Mouse (Mus musculus) cerebellum, postnatal 4 days (tissue): ENCODE data around the gene Exoc6.
"Not testable (repeated sequence)": the region's sequence is repeated elsewhere in the genome, so short reads cannot be mapped to it uniquely, and the experiment has no call there.

Experiments used
- DNase-seq, 2 experiments: peaks; one replicate each; pipeline ENCODE4 v3.0.0; 2022; ENCODE audit warnings: low spot score in 2 of 2, mixed read lengths in 1 of 2

Gene Exoc6

DNA sequence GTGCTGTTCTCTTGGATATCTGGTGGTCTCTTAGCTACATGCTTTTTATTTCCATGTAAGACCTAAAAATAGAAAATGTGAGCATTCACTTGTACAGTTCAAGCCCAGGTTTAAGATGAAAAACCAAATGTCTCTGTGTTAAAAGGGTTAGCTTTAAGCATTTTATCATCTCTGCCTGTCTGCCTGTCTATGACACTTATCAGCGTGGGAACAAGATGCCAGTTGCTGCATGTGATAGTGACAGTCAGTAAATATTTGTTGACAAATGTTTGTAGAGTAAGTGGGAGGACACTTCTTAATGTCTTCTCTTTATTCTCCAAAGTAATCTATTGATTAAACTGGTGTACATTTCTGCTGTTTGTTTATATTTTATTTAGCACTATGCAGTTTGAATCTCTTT lies 12.5 kb upstream of the Exoc6 start:
- no peak for DNase-seq

DNA sequence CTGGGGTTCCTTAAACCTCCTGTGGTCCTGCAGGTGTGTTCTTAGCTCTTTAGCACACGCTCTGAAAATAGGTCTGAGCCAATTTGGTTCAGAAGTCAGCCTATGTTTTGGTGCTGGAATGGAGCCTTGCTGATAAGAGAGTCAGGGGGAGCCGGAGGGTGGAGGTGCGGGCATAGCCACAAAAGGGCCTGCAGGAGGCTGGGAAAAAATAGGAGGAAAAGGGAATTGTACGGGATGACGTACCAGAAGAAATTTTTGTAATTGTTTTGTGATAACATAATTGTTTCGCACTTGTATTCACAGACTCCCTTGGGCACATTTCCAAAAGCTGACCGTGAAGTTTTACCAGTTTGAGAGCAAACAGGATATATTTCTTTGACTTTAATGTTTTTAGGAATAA lies 10.0 kb upstream of the Exoc6 start:
- DNase-seq = no peak

DNA sequence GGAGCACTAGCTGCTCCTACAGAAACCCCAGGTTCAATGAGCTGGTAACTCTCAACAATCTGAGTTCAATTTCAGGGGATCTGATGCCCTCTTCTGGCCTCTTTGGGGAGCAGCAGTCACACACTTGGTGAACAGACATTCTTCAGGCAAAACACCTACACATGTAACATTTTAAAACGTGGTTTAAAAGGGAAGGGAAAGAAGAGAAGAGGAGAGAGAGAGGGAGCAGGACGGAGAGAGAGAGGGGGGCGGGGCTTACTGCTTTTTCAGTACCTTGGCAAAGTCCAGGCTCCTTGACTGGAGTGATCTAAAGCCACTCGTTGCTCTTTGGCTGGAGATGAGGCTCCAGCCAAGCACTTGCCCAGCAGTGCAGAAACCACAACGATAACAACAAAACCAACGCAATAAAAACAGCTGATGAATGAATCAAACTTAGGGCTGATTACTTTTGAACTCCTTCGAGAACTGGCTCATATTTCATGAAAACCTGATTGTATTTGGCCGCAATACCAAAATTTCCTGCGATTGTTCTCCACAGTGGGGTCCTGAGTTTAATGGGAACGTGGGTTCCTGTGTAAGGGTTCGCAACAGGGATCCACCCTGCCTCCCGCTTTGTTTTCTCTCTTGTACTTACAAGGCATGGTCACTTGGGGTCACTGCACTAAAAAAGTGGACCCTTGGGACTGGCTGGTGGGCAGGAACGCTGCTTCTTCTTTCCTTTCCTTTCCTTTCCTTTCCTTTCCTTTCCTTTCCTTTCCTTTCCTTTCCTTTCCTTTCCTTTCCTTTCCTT lies 6.5 kb upstream of the Exoc6 start:
- DNase-seq = no peak

DNA sequence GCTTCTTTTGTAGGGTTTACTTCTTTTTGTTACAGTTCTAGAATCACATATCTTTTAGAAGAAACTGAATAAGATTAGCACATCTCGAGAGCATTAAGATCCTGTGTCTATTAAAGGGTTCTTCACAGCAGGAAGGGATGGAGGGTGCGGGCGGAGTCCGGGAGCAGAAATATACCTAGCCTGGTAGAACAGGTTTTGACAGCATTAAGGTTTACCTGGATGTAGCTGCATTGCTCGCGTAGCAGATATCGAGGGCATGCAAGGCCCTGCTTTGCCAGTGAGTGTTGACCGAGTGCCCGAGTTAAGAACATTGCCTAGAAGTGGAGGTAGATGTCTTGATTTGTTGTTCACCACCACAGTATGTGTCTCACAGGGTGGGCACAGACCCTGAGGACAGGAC lies 5.7 kb upstream of the Exoc6 start:
- DNase-seq = no peak

DNA sequence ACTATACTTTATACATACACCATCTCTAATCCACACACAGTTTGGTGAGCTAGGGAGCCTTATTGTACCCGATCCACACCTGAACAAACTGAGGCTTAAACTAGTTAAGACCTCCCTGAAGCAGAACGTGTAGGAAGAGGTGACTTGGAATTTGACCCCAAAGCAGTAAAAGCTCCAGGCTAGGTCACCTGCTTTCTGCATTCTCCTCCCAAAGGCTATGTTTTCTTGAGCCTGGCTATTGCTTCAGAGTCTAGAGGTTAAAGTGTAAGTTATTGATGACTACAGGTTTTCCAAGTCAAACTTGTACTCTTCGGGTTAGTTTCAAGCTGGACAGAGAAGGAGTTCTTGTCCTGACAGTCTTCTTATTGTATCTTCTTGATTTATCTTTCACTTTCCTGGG lies 5.0 kb upstream of the Exoc6 start:
- no peak for DNase-seq

DNA sequence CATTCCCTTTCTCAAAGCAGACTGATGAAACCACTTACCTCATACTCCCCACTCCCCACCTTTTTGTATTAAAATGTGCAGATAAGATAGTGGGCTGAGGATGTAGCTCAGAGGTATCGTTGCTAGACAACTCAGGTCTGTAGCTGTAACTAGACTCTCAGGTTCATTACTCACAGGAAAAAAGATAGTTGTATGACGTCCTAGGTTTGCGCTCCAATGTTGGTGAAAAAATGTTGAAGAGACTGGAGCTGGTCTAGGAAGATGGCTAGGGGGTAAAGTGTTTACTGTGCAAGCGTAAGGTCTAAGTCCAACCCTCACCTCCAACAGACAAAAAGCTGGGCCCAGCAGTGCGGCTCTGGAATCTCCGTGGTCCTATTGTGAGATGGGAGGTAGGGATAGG lies 4.5 kb upstream of the Exoc6 start:
- no peak for DNase-seq

DNA sequence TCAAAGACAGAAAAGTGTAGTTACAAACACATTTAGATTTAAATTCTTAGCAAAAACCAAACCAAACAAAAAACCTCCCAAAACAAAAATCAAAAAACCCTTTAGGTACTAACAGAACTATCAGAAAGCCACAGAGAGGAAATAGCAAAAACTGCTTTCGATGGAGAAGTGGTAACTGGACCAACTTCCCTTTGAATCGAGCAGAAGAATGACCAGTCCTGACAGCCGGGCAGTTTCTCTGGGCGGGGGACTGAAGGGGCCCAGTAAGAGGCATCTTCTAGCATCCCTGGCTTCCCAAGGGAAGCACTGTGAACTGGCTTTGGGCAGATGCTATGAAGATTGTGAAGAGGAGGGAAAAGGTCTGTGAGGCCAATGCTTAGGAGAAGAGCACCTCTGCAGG lies 3.4 kb upstream of the Exoc6 start:
- no peak for DNase-seq

DNA sequence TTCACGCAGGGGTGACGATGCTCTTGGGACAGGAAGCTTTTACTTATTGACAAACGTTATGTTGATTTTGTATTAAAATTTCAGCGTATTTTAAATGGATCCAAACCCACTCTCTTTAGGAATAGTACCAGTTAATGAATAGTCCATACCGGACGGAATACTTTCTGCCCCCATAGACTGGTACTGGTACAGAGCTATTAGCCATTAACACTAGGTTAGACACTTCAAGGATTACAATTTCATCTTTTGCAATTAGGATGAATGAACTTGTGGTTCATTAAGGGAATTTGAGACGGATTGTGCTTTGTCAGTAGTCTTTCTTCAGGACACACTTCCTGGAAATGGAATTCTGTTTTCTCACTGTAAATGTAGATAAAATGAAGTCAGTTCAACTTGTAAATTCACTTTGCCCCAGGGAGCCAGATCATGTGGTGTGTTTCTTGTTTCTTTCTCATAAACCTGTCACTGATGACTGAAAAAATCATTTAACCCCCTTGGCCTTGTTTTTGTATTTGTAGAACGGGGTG lies 885 bp downstream of the Exoc6 start:
- DNase-seq = no peak

DNA sequence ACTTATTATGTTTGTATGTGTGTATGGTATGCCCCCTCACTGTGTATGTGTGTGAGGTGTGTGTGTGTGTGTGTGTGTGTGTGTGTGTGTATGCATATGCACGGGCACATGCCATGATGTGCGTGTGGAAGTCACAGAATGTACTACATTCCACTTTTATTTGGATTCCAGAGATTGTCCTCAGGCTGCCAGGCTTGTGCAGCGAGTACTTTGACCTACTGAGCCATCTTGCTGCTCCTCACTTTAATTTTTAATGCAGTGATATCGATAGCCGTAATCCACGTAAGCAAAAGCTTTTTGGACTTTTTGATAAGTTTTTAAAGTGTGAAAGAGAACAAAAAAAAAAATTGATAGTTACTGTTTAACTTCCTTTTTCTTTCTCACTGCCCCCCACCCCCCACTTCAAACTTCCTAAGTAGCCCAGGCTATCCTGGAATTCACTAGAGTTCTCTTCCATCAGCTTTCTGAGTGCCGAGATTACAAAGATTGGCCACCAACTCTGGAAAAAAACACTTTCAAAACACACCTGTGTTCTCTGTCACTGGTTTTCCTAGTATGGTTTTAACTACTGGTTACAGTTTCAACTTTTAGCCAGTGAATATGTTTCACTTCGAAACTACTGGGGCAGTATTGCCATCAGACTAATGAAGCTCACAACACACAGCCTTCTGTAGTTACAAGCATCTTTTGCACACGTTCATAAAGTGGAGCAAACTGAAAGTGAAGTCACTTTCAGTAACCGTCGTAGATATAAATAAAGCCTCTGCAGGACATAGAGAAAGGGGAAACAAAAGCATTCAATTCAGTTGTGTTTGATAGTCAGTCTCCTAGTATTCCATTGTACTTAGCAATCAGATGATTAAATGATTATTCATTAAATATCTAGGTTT lies 3.4 kb downstream of the Exoc6 start:
- DNase-seq = no peak

DNA sequence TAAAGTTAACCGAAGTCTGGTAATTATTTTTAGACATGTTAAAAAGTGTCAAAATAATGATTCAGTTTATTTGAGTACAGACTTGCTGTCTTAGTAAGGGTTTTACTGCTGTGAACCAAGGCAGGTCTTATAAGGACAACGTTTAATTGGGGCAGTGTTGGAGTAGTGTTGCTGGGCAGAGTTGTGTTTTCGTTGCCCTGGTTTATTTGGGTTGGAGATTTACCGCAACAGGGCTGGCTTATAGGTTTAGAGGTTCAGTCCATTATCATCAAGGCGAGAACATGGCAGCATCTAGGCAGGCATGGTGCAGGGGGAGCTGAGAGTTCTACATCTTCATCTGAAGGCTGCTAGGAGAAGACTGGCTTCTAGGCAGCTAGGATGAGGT lies 4.0 kb downstream of the Exoc6 start:
- not testable (repeated sequence) for DNase-seq

DNA sequence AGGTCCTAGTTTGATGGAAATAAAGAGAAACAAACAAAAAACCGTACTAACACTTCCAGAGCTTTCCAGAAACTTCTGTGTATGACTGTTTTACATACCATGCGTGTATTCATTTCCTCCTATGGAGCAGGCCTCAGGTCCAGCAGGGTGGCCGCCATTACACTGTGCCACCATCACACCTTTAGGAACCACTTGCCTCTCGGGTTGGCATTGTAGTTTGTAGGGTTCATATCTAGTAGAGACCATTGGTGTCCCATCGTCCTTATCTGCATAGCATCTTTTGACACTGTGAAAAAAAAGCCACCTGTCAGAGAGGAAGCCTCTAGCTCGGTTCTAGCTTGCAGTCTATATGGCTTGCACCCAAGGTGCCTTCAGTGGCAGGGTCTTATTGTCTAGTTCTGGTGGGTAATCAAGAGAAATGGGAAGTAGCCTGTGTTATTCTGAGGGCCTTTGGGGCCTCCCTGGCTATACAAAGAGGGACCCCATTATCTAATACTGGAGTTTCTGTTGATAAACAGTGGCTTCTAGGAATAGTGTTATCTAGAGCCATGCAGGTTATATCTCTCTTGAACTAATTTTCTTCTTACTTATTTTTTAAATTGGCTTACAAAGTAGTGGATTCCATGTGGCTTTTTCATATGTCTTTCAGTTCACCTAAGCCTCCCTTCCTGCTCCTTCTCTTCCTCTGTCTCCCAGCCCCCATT lies 5.8 kb downstream of the Exoc6 start:
- no peak for DNase-seq

DNA sequence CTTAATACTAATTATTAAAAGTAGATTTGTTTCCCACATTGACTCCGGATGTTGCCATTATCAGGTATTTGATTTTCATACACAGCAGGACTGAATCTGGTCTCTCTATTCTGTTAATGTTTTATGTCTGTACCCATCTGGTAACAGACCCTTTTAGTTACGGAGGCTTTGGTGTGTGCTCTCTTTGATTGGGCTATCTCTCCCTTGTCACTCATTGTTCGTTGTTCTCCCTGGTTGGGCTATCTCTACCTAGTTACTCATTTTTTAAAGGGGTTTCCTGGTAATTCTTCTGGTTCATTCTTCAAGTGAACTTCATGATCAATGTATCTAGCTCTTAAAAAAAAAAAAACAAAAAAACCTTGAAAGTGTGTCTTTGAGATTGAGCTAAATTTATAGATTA lies 7.7 kb downstream of the Exoc6 start:
- no peak for DNase-seq

DNA sequence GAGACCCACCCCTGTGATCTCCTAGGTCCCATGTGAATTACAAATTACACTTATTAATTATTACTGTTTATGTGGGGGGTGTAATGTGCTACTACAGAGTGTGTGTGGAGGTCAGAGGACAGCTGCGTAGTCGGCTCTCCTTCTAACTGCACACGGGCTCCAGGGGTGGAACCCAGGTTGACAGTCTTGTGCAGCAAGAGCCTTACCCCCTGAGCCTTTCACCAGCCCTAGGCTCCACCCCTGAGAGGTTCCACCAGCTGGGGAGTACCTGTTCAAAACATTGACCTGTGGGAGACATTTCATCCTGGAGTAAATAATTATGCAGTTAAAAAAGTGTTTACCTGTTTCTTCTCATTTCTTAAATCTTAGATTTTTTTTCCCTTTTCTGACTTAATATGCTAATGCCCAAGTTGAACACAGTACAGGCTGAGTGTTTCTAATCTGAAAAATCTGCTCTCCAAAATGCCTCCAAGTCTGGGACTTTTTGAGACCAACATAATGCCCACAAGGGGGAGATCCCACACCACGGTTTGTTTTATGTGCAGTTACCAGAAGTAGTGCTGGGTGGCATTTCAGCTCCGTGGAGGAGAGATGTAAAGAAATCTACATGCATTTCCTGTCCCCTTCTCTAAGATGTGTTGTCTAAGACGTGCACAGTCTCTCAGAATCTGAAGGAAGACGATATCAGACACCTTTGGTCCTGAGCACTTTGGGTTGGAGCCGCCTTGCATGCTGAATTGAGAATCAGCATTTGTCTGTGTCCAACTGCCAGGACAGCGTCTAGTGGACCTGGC lies 9.3 kb downstream of the Exoc6 start:
- peak in 1 of 2 experiments; percentile 16 for DNase-seq

DNA sequence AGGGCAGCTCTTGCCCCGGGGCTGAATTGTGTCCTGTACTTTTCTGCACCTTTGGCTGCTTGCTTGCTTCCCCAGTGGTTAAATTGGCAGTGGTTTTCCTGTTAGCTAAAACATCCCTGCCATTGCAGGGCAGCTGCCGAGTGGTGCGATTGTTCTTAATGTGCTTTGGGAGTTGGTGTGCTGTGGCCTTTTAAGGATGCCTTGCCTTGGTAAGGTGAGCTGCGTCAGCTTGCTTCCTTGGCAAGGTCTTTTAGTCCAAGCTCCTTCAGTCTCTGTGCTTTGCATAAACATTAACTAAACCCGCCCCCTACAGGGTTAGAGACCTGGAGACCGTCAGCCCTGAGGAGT lies 9.8 kb downstream of the Exoc6 start:
- no peak for DNase-seq

DNA sequence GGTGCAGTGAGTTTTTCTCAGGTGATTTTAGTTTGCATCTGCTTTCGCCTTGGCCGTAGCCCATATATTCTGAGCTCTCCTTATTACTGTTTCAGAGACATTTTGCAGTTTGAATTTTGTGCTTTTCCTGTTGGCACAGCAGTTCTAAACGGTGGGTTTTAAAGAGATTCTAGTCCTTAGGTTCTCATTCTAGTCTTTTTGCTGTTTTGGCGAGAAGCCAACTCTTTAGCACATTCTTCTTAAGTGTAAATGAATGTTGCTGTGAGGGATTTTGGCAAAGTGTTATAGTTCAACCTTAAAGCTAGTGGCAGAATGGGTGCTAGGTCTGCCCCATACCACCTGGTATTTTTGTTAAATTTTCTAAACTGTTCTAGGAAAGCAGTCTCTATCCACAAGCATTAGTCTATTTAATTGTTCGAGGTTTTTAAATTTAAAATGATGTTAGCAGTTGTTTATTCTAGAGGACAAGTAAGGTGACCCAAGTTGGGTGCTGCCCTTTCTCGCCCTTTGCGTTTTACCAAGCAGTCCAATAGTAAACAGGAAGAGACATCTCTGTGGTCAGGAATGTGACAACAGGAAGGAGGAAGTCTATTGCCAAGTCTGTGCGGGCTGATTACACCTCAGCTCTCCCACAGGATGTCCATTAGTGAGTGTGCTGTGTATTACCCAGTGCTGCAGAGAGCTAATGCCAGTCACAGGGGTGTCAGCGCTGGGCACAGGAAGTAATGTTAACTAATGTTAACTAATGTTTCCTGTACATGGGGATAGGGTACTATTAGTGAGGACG lies 11.1 kb downstream of the Exoc6 start:
- DNase-seq = no peak

DNA sequence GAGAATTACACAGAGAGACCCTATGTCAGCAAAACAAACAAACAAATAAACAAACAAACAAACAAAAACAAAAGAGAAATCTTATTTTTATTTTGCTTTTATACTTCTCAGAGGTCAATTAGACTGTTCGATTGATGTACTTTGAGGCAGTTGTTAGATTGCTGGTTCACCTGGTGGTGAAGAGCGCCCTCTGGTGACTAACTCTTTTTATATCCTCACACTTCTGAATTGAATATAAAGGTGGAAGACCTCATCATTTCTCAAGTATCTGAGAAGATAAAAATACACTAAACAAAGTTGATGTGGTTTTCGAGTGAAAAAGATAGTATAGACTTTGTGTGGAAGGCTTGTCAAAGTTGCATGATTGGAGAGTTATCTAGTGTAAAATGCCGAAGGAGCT lies 13.5 kb downstream of the Exoc6 start:
- peak in 1 of 2 experiments; percentile 30 for DNase-seq

DNA sequence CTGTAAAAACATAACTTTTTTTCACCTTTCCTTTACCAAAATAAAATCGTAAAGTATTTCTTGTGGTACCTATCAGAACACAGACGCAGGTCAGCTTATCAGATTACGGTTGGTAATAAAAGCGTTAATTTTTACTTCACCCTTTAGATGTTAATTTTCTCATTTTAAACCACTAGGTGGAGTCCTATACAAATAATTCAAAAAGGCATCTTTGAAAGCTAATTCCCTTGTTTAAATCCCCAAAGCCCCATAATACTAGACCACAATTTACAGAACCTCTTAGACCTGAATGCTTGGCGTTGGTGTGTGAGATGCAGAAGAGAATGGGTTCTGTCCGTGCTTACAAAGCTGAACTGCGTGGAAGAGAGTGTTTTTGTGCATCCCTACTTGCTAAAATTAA lies 15.6 kb downstream of the Exoc6 start:
- DNase-seq = no peak

DNA sequence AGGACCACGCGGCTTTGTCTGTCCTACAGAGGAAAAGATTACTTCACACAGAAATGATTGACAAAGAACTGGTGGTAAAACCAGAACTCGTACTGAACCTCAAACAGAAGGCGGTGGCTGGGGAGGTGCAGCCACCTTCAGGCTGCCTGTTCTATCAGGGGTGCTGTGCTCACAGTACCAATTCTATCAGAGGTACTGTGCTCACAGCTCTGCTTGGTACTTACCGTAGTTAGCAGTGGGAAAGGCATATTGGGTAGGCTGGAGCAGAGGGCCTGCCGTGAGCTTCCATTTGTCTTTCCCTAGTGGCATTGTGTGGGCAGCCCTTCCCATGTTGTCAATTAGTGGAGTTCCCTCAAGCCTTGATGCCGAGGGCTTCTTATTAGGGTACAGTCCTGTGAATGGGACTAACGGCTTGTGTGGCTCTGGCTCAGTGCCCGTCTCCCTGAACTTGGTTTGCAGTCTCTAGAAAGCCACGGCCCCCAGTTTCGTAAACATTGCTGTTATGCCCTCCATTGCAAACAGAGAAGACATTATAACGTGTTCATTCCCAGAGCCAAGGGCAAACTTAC lies 19.1 kb downstream of the Exoc6 start:
- DNase-seq = no peak

DNA sequence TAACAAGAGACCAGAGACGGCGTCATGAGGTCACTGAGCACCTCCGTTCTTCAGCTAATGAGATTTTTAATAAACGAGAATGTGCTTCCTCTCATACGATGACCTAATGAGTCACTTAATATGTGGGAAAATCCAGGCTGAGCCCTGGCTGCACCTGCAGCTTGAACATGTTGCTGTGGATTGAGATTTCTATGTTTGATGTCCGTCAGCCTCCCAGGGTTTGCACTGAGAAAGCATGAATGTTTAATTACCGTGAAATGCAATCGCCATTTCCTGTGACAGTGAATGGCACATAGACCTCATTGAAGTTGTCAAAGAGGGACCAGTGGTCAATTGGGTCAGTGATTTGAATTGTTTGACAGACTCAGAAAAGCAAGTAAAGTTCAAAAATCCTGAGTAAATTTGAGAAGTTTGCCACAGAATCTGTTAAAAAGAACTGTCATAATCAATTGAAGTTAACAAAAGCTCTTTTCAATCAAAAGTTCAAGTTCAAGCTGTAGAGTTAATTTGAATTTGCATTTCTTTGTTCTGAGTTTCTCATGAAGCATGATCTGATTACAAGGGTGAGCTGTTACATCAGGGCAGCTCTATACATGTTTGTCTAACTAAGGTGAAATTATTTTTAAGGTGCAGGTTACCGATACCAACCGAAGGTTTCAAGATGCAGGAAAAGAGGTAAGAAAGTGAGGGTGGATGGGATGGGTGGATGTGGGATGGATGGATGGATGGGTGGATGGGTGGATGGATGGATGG lies 20.9 kb downstream of the Exoc6 start:
- no peak for DNase-seq

DNA sequence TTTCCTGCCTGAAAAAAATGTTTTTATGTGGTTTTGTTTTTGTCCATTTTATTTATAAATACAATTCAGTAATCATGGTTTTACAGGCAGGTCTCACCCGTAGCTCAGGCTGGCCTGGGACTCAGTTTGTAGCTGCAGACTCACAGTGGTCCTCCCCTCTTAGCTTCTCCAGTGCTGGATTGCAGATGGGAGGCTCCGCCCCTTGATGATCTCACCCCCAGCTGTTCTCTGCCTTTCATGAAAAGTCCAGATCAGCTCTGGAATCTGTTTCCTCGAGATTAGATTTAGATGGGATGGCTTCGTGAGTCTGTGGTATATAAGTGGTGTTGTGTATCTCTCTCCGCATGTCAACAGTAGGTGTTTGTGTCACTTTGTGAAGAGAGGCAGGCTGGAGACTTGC lies 24.6 kb downstream of the Exoc6 start:
- DNase-seq = no peak
